Mouse (Mus musculus) neutrophil, adult 59 days (primary cell): Measurements from ENCODE around the gene Gm7271. TPM values are rescaled to one million over a fixed set of nuclear protein-coding genes. Genes with fewer than 3 reads are reported as not detected.

ENCODE experiments used
- total RNA-seq, 2 experiments: library from RNA; stranded (reverse); gene quantifications; 1 replicate in 1 of 2; 2 replicates in 1 of 2; pipeline ENCODE4 v1.2.4; 2023

Gene Gm7271
- not detected for total RNA-seq

DNA sequence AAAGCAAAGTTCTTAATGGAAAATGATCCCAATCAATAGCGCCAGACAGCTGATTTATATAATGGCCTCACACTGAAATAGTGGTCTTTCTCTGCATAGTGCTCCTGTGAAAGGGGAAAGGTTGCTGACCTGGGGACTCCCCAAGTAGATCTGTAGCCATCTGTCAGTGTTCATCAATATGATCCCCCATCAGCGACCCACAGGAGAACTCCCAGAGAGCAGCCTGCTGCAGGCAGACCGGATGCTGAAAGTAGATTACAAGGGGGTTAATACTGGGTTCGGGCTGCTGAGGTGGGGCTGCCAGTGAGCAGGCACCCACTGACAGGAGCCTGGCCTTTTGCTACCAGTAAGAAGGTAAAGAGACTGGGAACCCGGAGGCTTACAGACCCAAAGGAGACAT lies at the start of gene Gm7271:
Gm7271 (plus strand) TSS at position 230 of the 400 bp plus-strand sequence.

DNA sequence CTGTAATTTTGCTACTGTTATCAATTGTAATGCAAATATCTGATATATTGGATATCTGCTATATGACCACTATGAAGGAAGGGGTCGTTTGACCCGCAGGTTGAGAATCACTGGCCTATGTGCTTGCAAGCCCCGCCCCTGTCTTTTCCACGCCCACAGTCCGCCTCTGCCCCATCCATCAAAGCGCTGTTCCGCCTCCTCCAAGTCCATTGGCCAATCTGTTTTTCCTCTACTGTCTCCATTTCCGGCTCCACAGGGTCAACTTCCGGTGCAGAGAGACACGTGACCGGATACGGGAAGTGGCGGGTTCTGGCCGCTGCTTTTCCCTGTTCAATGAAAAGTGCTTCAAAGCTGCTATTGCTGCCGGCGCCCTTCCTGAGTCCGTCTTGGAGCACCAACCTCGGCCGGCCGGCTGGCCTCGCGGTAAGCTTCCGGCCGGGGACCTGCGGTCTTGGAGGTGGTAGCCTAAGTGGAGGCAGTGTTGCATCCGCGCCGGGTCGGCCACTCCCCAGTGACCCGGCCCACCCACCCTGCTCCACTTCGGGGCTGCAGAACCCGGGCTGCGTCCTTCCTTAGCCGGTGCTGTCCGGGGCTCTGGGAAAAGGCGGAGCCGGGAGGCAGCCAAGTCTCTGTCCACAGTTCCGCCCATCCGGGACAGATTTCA lies 45.3 kb downstream of the Gm7271 start, which contains the start of gene Exoc1:
Exoc1 (plus strand) TSS at position 272 of the 664 bp plus-strand sequence.

Other genes with a start within 250 kb of the Gm7271 start
- 10 to 100 TPM in 1 of 2 experiments, 1 to 10 TPM in 1; 7.5 to 11.2 TPM for gene Clock, start 179.2 kb upstream of the Gm7271 start, total RNA-seq
- gene Pdcl2, start 152.9 kb upstream of the Gm7271 start, total RNA-seq: not detected
- gene Nmu, start 120.3 kb upstream of the Gm7271 start, total RNA-seq: not detected
- 10 to 100 TPM; 55.1 to 61.6 TPM for gene Exoc1, start 45.3 kb downstream of the Gm7271 start, total RNA-seq
- 10 to 100 TPM; 10.6 to 12.1 TPM for gene Cep135, start 104.7 kb downstream of the Gm7271 start, total RNA-seq
- 1 to 10 TPM; 1.8 to 4.1 TPM for gene C530008M17Rik, start 172.5 kb downstream of the Gm7271 start, total RNA-seq